ENCODE assay signal across 13 mouse cellular contexts in the genomic region with DNA sequence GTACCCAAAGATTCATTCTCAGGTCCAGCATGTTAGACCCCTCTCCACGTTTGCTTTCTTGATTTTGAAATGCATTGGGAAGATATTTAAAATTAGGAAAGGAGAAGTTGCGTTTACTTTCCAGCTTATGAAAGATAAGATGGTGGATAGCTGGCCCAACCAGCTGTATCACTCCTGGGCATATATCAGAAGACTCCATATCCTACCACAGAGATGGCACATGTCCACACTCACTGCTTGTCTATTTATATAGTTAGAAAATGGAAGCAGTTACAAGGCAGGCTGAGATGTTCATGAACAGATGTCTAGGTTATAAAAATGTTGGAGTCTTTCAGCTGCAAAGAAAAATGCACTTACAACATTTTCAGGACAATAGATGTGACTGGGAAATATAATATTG.
"Had no signal": no experiment of that assay in that cellular context is flagged by ENCODE, and none has a peak within 500 bp of the region (broad histone marks: within the 10 kb centered on the region; RNA-seq: fewer than 3 reads in every experiment).

No protein-coding gene starts in this region.

- H3K4me1 ChIP-seq: limb, embryonic 15.5 days; liver, embryonic 12.5 days; lung, embryonic 15.5 days; midbrain, embryonic 10.5 days; neural tube, embryonic 15.5 days had no signal

- ATAC-seq: intestine, postnatal 0 days; liver, embryonic 12.5 days had no signal

- H3K27ac ChIP-seq: kidney, postnatal 0 days; limb, embryonic 15.5 days; liver, embryonic 12.5 days; lung, embryonic 15.5 days; midbrain, embryonic 10.5 days; neural tube, embryonic 15.5 days had no signal

- H3K4me3 ChIP-seq: limb, embryonic 15.5 days; liver, embryonic 12.5 days; lung, embryonic 15.5 days; midbrain, embryonic 10.5 days; myocyte; neural tube, embryonic 15.5 days had no signal

- DNase-seq: kidney, adult 8-10 months; kidney, postnatal 36 days; midbrain, embryonic 14.5 days; spleen, adult 18-20 months; thymus, postnatal 36 days had no signal
